Mouse (Mus musculus) 3134 (cell line): ENCODE measurements around the gene Gadd45a.
A peak's percentile ranks its signal among the peaks of the same experiment; 100 is the strongest.

ENCODE experiments used
- DNase-seq: peaks from one replicate; pipeline ENCODE4 v3.0.0-alpha.2; 2011; ENCODE audit warnings: low spot score; ENCODE audit not compliant: insufficient read length; ENCODE audit errors: extremely low read depth

Gadd45a gene

GRCm38 (mm10) chr6:66987643-66988042, 49.6 kb downstream of the Gadd45a start:
- DNase-seq = peak; percentile 67

- no peak for DNase-seq
These were observed 51.2 kb downstream of the Gadd45a start for GRCm38 (mm10) chr6:66986063-66986462.

- DNase-seq = no peak
These were observed 51.8 kb downstream of the Gadd45a start for GRCm38 (mm10) chr6:66985500-66985899.
